Comparison of ENCODE assay signal across 8 mouse cellular contexts in the genomic region with DNA sequence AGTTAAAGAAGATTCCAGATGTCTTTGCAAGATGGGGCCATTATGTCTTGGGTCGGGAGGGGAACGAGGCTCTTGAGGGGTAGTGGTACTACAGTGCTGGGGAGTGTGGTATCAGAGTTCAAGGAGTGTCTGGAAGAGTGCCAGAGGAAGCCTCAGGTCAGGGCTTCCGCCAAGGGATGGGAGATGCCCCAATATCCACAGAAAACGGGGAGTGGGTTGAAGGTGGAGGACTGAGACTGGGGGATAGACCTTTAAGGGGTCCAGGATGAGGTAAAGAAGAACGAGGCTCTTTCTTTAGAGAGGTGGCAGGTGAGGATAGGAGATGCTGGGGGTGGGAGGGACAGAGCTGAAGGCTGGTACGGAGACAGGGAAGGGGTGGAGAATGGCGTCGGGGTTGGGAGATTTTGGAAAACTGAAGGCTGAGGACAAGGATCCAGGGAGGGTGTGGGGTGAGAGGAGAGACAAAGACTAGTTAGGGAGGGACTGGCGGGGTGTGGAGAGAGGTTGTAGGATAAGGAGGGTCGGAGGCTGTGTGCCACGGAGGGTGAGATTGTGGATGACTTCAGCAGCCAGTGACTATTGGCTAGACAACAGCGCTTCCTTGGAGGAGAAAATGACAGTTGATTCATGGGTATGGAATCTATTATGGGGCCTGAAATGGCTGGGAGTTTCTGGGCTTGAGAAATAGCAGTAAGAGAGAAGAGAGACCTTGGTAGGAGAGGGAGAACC. TPM values are rescaled to one million over a fixed set of nuclear protein-coding genes. Genes with fewer than 3 reads are reported as not detected.
DNase-seq lines count a peak whose midpoint lies in the region; ATAC-seq lines count a peak whose summit lies in the region.

No protein-coding gene starts in this region.

- H3K4me3 ChIP-seq in hindbrain, embryonic 10.5 days: peak overlapping the region; percentile 54
- peak overlapping the region; percentile 41 for H3K4me3 ChIP-seq in midbrain, embryonic 12.5 days

- H3K27me3 ChIP-seq in hindbrain, embryonic 10.5 days (ENCODE audit: insufficient read depth, poor library complexity, severe bottlenecking): no peaks in the 10 kb centered on the region
- no peaks in the 10 kb centered on the region for H3K27me3 ChIP-seq in midbrain, embryonic 12.5 days

- WGBS in hindbrain, embryonic 10.5 days: 26% methylated on average over 12 of the region's 12 CpGs
- 25% methylated on average over 12 of the region's 12 CpGs for WGBS in midbrain, embryonic 12.5 days

- no peaks in the 10 kb centered on the region for H3K9me3 ChIP-seq in hindbrain, embryonic 10.5 days
- no peaks in the 10 kb centered on the region for H3K9me3 ChIP-seq in midbrain, embryonic 12.5 days

- intact Hi-C loops in heart, postnatal 36 days (cut with DNase I): no loop called here

- H3K4me1 ChIP-seq in hindbrain, embryonic 10.5 days (replicated peaks): peaks cover 80% of the 10 kb centered on the region
- peaks cover 69% of the 10 kb centered on the region for H3K4me1 ChIP-seq in midbrain, embryonic 12.5 days

- peak; percentile 95 for DNase-seq in heart, adult 11 months
- no peak for DNase-seq in heart, postnatal 36 days
- DNase-seq in brain, adult 2 months (ENCODE audit: low read depth, low spot score): peak; percentile 55
- no peak for DNase-seq in hindbrain, embryonic 10.5 days (ENCODE audit: low spot score)
- no peak for DNase-seq in urinary bladder, adult 18-20 months (ENCODE audit: low spot score in 2 of 2)
- DNase-seq in spleen, postnatal 10 days (ENCODE audit: low spot score in 2 of 2): no peak
- DNase-seq in right cerebral cortex, postnatal 10 days (ENCODE audit: low spot score in 2 of 2): no peak

- peak; percentile 2; the same call in 1 of the 2 replicates for ATAC-seq in midbrain, embryonic 12.5 days (ENCODE audit: low FRiP score, low read depth)

- peak overlapping the region; percentile 90 for H3K27ac ChIP-seq in hindbrain, embryonic 10.5 days
- peak overlapping the region; percentile 97 for H3K27ac ChIP-seq in midbrain, embryonic 12.5 days (replicated peaks)

- peak overlapping the region; percentile 54 for H3K9ac ChIP-seq in midbrain, embryonic 12.5 days (replicated peaks)

- H3K4me2 ChIP-seq in midbrain, embryonic 12.5 days (replicated peaks): peak overlapping the region; percentile 68

- H3K36me3 ChIP-seq in hindbrain, embryonic 10.5 days: peaks cover 33% of the 10 kb centered on the region
- H3K36me3 ChIP-seq in midbrain, embryonic 12.5 days: peaks cover 26% of the 10 kb centered on the region

RNA-seq across cellular contexts. Expression of gene Dlg4, which starts 11.8 kb away (rescaled TPM):
- total RNA-seq in heart, postnatal 36 days (2021): 1 to 10 TPM; 6.3 to 7.4 TPM
- 16.4 and 19.9 TPM in 2 replicates for polyA plus RNA-seq in hindbrain, embryonic 10.5 days (2016; fragmentation: Nextera tagmentation; extraction: Ambion mirVana)
- polyA plus RNA-seq in midbrain, embryonic 12.5 days (2016; fragmentation: Nextera tagmentation; extraction: Ambion mirVana): 23.9 and 30.2 TPM in 2 replicates

RNA-seq across cellular contexts. Expression of gene Acadvl, which starts 13.4 kb away (rescaled TPM):
- total RNA-seq in heart, postnatal 36 days (2021): 1,000 to 10,000 TPM; 1,292 to 1,425 TPM
- polyA plus RNA-seq in hindbrain, embryonic 10.5 days (2016; fragmentation: Nextera tagmentation; extraction: Ambion mirVana): 44.9 and 51.7 TPM in 2 replicates
- polyA plus RNA-seq in midbrain, embryonic 12.5 days (2016; fragmentation: Nextera tagmentation; extraction: Ambion mirVana): 50.7 and 57.9 TPM in 2 replicates

RNA-seq across cellular contexts. Expression of gene Asgr1, which starts 25.3 kb away (rescaled TPM):
- total RNA-seq in heart, postnatal 36 days (2021): not detected
- polyA plus RNA-seq in hindbrain, embryonic 10.5 days (2016; fragmentation: Nextera tagmentation; extraction: Ambion mirVana): 0.68 and 1.3 TPM in 2 replicates
- polyA plus RNA-seq in midbrain, embryonic 12.5 days (2016; fragmentation: Nextera tagmentation; extraction: Ambion mirVana): 0.33 and 0.89 TPM in 2 replicates

RNA-seq across cellular contexts. Expression of gene Dvl2, which starts 28.2 kb away (rescaled TPM):
- total RNA-seq in heart, postnatal 36 days (2021): 1 to 10 TPM; 5.0 to 6.1 TPM
- 50.3 and 51.8 TPM in 2 replicates for polyA plus RNA-seq in hindbrain, embryonic 10.5 days (2016; fragmentation: Nextera tagmentation; extraction: Ambion mirVana)
- 45.3 and 49.2 TPM in 2 replicates for polyA plus RNA-seq in midbrain, embryonic 12.5 days (2016; fragmentation: Nextera tagmentation; extraction: Ambion mirVana)

RNA-seq across cellular contexts. Expression of gene Phf23, which starts 33.0 kb away (rescaled TPM):
- 10 to 100 TPM; 23.1 to 23.4 TPM for total RNA-seq in heart, postnatal 36 days (2021)
- polyA plus RNA-seq in hindbrain, embryonic 10.5 days (2016; fragmentation: Nextera tagmentation; extraction: Ambion mirVana): 93.7 and 98.1 TPM in 2 replicates
- polyA plus RNA-seq in midbrain, embryonic 12.5 days (2016; fragmentation: Nextera tagmentation; extraction: Ambion mirVana): 89.4 and 96.5 TPM in 2 replicates

Comparison
In these comparisons a context has a peak if more than half of its experiments do, and no peak if none do; other contexts are left out.
1. DNase-seq: peak in heart, adult 11 months (single experiment) and brain, adult 2 months (single experiment); none in heart, postnatal 36 days (0 of 2), hindbrain, embryonic 10.5 days (single experiment), urinary bladder, adult 18-20 months (0 of 2), spleen, postnatal 10 days (0 of 2) and right cerebral cortex, postnatal 10 days (0 of 2).